Mouse (Mus musculus) cerebellum, postnatal 14 days (tissue): ENCODE data around the gene Gm49383.
A peak's percentile ranks its signal among the peaks of the same experiment; 100 is the strongest.

ENCODE experiments used
- DNase-seq, 2 experiments: peaks; one replicate each; pipeline ENCODE4 v3.0.0; 2021; ENCODE audit warnings: mixed read lengths in 2 of 2

The Gm49383 gene

GRCm38 (mm10) chr12:69196444-69197377 lies at the start of gene Gm49383:
Gene Gm49383 (minus strand): TSS chr12:69197104.
- DNase-seq: peak; percentile 77 to 80

GRCm38 (mm10) chr12:69241771-69242431 lies 45.0 kb upstream of the Gm49383 start:
- peak; percentile 84 to 88 for DNase-seq

- peak in 1 of 2 experiments; percentile 5 for DNase-seq
Observed at GRCm38 (mm10) chr12:69241405-69241770, 44.5 kb upstream of the Gm49383 start.

- DNase-seq: no peak
Observed at GRCm38 (mm10) chr12:69240876-69241275, 44.0 kb upstream of the Gm49383 start, which contains the start of gene Klhdc1. Gene Klhdc1 (plus strand): TSS chr12:69241176.

- DNase-seq: peak in 1 of 2 experiments; percentile 22
Observed at GRCm38 (mm10) chr12:69238284-69238683, 41.4 kb upstream of the Gm49383 start.

- no peak for DNase-seq
Observed at GRCm38 (mm10) chr12:69235782-69236181, 38.9 kb upstream of the Gm49383 start.

- DNase-seq: peak in 1 of 2 experiments; percentile 30
Observed at GRCm38 (mm10) chr12:69229251-69229650, 32.3 kb upstream of the Gm49383 start.

- peak; percentile 91 to 92 for DNase-seq
Observed at GRCm38 (mm10) chr12:69227776-69228466, 31.0 kb upstream of the Gm49383 start, which contains the start of gene Pole2. Gene Pole2 (minus strand): TSS chr12:69228195.

- DNase-seq: no peak
Observed at GRCm38 (mm10) chr12:69220613-69221277, 23.8 kb upstream of the Gm49383 start.

GRCm38 (mm10) chr12:69216587-69216986 lies 19.7 kb upstream of the Gm49383 start:
- no peak for DNase-seq

- no peak for DNase-seq
Observed at GRCm38 (mm10) chr12:69215000-69215785, 18.3 kb upstream of the Gm49383 start.

GRCm38 (mm10) chr12:69214393-69214792 lies 17.5 kb upstream of the Gm49383 start:
- no peak for DNase-seq

- DNase-seq: no peak
Observed at GRCm38 (mm10) chr12:69213186-69213777, 16.4 kb upstream of the Gm49383 start.

- DNase-seq: peak; percentile 24 to 34
Observed at GRCm38 (mm10) chr12:69211057-69211456, 14.2 kb upstream of the Gm49383 start.

GRCm38 (mm10) chr12:69210056-69210979 lies 13.4 kb upstream of the Gm49383 start:
- DNase-seq: no peak

GRCm38 (mm10) chr12:69208520-69208919 lies 11.6 kb upstream of the Gm49383 start:
- no peak for DNase-seq

- no peak for DNase-seq
Observed at GRCm38 (mm10) chr12:69207926-69208325, 11.0 kb upstream of the Gm49383 start.

GRCm38 (mm10) chr12:69207396-69207795 lies 10.5 kb upstream of the Gm49383 start:
- no peak for DNase-seq

GRCm38 (mm10) chr12:69204052-69204833 lies 7.3 kb upstream of the Gm49383 start, which contains the start of gene Gm49384:
Gene Gm49384 (minus strand): TSS chr12:69204267.
- DNase-seq: no peak
